Mouse (Mus musculus) liver, embryonic 11.5 days (tissue): ENCODE measurements at regions not wholly inside any gene's neighbourhood (a gene's known extent, or its start where the extent isn't known, plus 50 kb on each side); places are given as distances from the start of the nearest gene placed in this dataset.

Experiments used
- ATAC-seq: fragments of 200-750 bp; cut with Nextera tagmentation; replicated peaks from 2 replicates; pipeline ENCODE4 v1.8.0; 2017; ENCODE audit warnings: moderate number of reproducible peaks, mild to moderate bottlenecking, moderate TSS enrichment, moderate library complexity; ENCODE audit not compliant: low FRiP score
- DNase-seq: peaks from one replicate; pipeline ENCODE4 v3.0.0-alpha.2; 2017; ENCODE audit warnings: low spot score
- H3K27ac ChIP-seq: fragments of 300-500 bp; sonication (generic); 2 replicates; pipeline ENCODE4 v1.5.1; 2014; ENCODE audit warnings: mild to moderate bottlenecking, low read depth, low read length, control low read depth
- H3K27me3 ChIP-seq: fragments of 300-500 bp; sonication (generic); replicated peaks from 2 replicates; pipeline ENCODE4 v1.6.1; 2014; ENCODE audit warnings: low read length, mixed read lengths; ENCODE audit not compliant: control insufficient read depth, insufficient read depth
- H3K36me3 ChIP-seq: fragments of 300-500 bp; sonication (generic); 2 replicates; pipeline ENCODE4 v1.6.1; 2014; ENCODE audit warnings: mild to moderate bottlenecking, low read length, moderate library complexity, mixed read lengths; ENCODE audit not compliant: control insufficient read depth, insufficient read depth
- H3K4me1 ChIP-seq: fragments of 300-500 bp; sonication (generic); replicated peaks from 2 replicates; pipeline ENCODE4 v1.6.1; 2014; ENCODE audit warnings: low read length, mixed read lengths; ENCODE audit not compliant: control insufficient read depth, insufficient read depth
- H3K4me2 ChIP-seq: fragments of 300-500 bp; sonication (generic); 2 replicates; pipeline ENCODE4 v1.6.1; 2014; ENCODE audit warnings: mild to moderate bottlenecking, control low read depth, moderate library complexity
- H3K4me3 ChIP-seq: fragments of 300-500 bp; sonication (generic); 2 replicates; pipeline ENCODE4 v1.5.1; 2014; ENCODE audit warnings: low read depth, low read length, control low read depth
- H3K9ac ChIP-seq: fragments of 300-500 bp; sonication (generic); 2 replicates; pipeline ENCODE4 v1.6.1; 2014; ENCODE audit warnings: low read depth, low read length, control low read depth
- H3K9me3 ChIP-seq: fragments of 300-500 bp; sonication (generic); 2 replicates; pipeline ENCODE4 v1.6.1; 2016; ENCODE audit warnings: low read length, inconsistent platforms, mixed read lengths; ENCODE audit not compliant: control insufficient read depth
- WGBS: fragments of 180-500 bp; shearing (Covaris S2); extraction: QIAGEN DNeasy Blood & Tissue Kit; methylation state at CpG from one replicate; pipeline ENCODE4 v1.1.7; 2014; 5-methylcytosine and 5-hydroxymethylcytosine counted together

DNA sequence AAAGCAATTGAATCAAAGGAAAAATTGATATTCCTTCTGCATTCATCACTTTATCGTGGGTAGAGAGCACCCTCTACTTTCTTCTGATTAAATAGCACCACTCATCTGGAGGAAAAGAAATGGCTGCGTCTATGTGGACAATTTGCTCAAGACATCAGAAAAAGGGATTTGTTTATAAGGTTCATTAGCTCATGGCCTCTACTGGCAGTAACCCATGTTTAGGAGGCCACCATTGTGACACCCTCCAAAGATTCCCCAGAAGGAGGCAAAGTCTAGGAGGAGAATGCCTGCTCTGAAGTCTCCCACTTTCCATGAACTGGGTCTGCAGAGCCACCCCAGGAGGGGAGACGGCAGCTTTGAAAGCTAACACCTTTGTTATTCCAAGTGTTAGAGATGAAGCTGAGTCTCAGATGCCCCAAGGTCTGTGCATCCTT lies 147.2 kb upstream of the Plscr5 start:
- no peak overlapping the region for H3K4me2 ChIP-seq
- no peak overlapping the region for H3K9ac ChIP-seq
- H3K4me1 ChIP-seq, result no peaks in the 10 kb centered on the region
- H3K27me3 ChIP-seq, result no peaks in the 10 kb centered on the region
- H3K27ac ChIP-seq, result no peak overlapping the region
- H3K9me3 ChIP-seq, result no peaks in the 10 kb centered on the region
- H3K36me3 ChIP-seq, result no peaks in the 10 kb centered on the region
- 64% methylated on average over 3 of the region's 3 CpGs for WGBS
- DNase-seq, result no peak
- no peak overlapping the region for H3K4me3 ChIP-seq
- ATAC-seq, result no peak

GRCm38 (mm10) chr9:92044161-92044560 lies 148.6 kb upstream of the Plscr5 start:
- H3K27ac ChIP-seq, result no peak overlapping the region
- ATAC-seq (no peak), DNase-seq (no peak)
- no peak overlapping the region for H3K4me3 ChIP-seq
- H3K4me1 ChIP-seq, result no peaks in the 10 kb centered on the region
- H3K9me3 ChIP-seq, result no peaks in the 10 kb centered on the region
- H3K4me2 ChIP-seq, result no peak overlapping the region
- WGBS, result 79% methylated on average over 9 of the region's 9 CpGs
- H3K36me3 ChIP-seq, result no peaks in the 10 kb centered on the region
- no peak overlapping the region for H3K9ac ChIP-seq
- H3K27me3 ChIP-seq, result no peaks in the 10 kb centered on the region

- no peaks in the 10 kb centered on the region for H3K36me3 ChIP-seq
- no peak overlapping the region for H3K9ac ChIP-seq
- no peaks in the 10 kb centered on the region for H3K27me3 ChIP-seq
- DNase-seq (no peak), ATAC-seq (no peak)
- H3K9me3 ChIP-seq, result no peaks in the 10 kb centered on the region
- 91% methylated on average over 3 of the region's 3 CpGs for WGBS
- H3K4me2 ChIP-seq, result no peak overlapping the region
- no peak overlapping the region for H3K4me3 ChIP-seq
- no peaks in the 10 kb centered on the region for H3K4me1 ChIP-seq
- H3K27ac ChIP-seq, result no peak overlapping the region
These were observed 176.2 kb upstream of the Plscr5 start for GRCm38 (mm10) chr9:92016521-92016920.

- Histone ChIP-seq H3K9ac (no peak overlapping the region), H3K4me2 (no peak overlapping the region), H3K4me1 (no peaks in the 10 kb centered on the region), H3K27ac (no peak overlapping the region), H3K36me3 (no peaks in the 10 kb centered on the region), H3K27me3 (no peaks in the 10 kb centered on the region), H3K4me3 (no peak overlapping the region), H3K9me3 (no peaks in the 10 kb centered on the region)
- WGBS, result 64% methylated on average over 3 of the region's 3 CpGs
- DNase-seq (no peak), ATAC-seq (no peak)
These were observed 176.8 kb upstream of the Plscr5 start for GRCm38 (mm10) chr9:92015923-92016322.

- Histone ChIP-seq H3K36me3 (no peaks in the 10 kb centered on the region), H3K4me1 (no peaks in the 10 kb centered on the region), H3K9ac (no peak overlapping the region), H3K27me3 (no peaks in the 10 kb centered on the region), H3K9me3 (no peaks in the 10 kb centered on the region), H3K27ac (no peak overlapping the region), H3K4me3 (no peak overlapping the region), H3K4me2 (no peak overlapping the region)
- no peak for DNase-seq
- 41% methylated on average over 2 of the region's 2 CpGs for WGBS
- no peak for ATAC-seq
These were observed 204.5 kb upstream of the Plscr5 start for GRCm38 (mm10) chr9:91988240-91988639.

- Histone ChIP-seq H3K36me3 (no peaks in the 10 kb centered on the region), H3K4me2 (no peak overlapping the region), H3K27ac (no peak overlapping the region), H3K9me3 (no peaks in the 10 kb centered on the region), H3K4me1 (no peaks in the 10 kb centered on the region), H3K27me3 (no peaks in the 10 kb centered on the region), H3K9ac (no peak overlapping the region), H3K4me3 (no peak overlapping the region)
- 76% methylated on average over 9 of the region's 9 CpGs for WGBS
- DNase-seq (no peak), ATAC-seq (no peak)
These were observed 210.6 kb upstream of the Plscr5 start for GRCm38 (mm10) chr9:91981955-91982621.

DNA sequence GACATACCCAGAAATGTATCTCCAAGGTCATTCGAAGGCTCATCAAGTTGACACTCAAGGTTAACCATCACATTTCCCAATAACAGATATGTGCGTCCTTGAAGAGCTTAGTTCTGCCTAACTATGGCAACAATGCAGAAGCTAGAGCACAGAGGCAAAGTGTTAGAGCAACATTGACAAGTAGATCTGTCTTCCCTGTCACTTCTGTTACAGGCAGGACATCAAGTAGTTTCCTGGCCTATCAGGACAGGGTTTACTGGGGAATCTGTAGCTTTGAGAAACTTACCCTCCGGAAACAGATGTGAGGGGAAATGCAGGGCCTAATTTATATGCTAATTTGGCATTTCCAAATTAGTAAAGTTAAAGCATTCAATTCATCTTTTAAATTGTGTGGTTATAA lies 211.2 kb upstream of the Plscr5 start:
- no peaks in the 10 kb centered on the region for H3K36me3 ChIP-seq
- no peaks in the 10 kb centered on the region for H3K9me3 ChIP-seq
- ATAC-seq (no peak), DNase-seq (no peak)
- WGBS, result 82% methylated on average over 3 of the region's 3 CpGs
- no peak overlapping the region for H3K9ac ChIP-seq
- no peak overlapping the region for H3K4me2 ChIP-seq
- H3K4me1 ChIP-seq, result no peaks in the 10 kb centered on the region
- no peak overlapping the region for H3K27ac ChIP-seq
- no peaks in the 10 kb centered on the region for H3K27me3 ChIP-seq
- no peak overlapping the region for H3K4me3 ChIP-seq

- Histone ChIP-seq H3K9me3 (no peaks in the 10 kb centered on the region), H3K36me3 (no peaks in the 10 kb centered on the region), H3K4me3 (no peak overlapping the region), H3K4me2 (no peak overlapping the region), H3K9ac (no peak overlapping the region), H3K27me3 (no peaks in the 10 kb centered on the region), H3K27ac (no peak overlapping the region), H3K4me1 (no peaks in the 10 kb centered on the region)
- no peak for DNase-seq
- no peak for ATAC-seq
- 68% methylated on average over 2 of the region's 2 CpGs for WGBS
These were observed 228.7 kb upstream of the Plscr5 start for GRCm38 (mm10) chr9:91964051-91964450.

DNA sequence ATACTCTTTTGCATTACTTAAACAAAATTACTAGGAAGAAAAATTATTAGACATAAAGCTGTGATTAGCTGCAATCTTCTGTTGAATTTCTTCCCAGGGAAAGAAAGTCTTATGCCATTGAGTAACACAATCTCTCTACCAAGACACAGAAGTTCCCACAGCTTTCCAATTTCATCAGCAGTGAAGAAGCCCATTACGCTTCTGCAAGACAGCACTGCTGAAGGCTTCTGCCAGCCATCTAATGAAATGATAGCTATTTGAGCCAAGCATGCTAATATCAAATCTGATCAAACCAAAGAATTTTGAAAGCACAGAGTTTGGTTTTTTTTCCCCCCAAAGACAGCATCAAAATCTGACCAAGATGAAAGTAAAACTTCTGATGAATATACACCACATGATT lies 230.0 kb upstream of the Plscr5 start:
- Histone ChIP-seq H3K9me3 (no peaks in the 10 kb centered on the region), H3K27ac (no peak overlapping the region), H3K4me2 (no peak overlapping the region), H3K27me3 (no peaks in the 10 kb centered on the region), H3K4me3 (no peak overlapping the region), H3K36me3 (no peaks in the 10 kb centered on the region), H3K9ac (no peak overlapping the region), H3K4me1 (no peaks in the 10 kb centered on the region)
- 87% methylated on average over 1 of the region's 1 CpGs for WGBS
- ATAC-seq (no peak), DNase-seq (no peak)
